Mouse (Mus musculus): ENCODE data around the gene Prss22. TPM values are rescaled to one million over a fixed set of nuclear protein-coding genes. Genes with fewer than 3 reads are reported as not detected.

The Prss22 gene
- polyA plus RNA-seq (2015; fragmentation: Nextera tagmentation; extraction: Ambion mirVana) = not detected in 2 replicates

DNA sequence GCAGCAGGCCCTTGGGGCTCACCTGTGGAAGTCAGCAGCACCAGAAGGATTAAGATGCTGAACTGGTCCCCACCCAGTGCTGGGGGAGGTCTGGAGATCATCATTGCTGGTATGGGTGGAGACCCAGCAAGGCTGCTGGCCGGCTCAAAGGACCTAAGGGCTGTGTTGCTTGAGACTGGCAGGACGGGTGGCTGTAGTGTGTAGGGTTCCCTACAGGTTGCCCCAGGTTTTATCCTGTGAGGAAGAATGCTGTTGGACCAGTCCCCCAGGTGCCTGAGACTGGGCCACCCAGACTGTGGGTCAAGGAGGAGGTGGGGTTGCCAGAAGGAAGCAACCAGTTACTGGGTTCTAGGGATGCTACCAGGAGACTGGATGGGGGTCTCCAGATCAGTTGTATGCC is at the start of gene Prss22:
Prss22 (minus strand) TSS at position 200 of the 400 bp plus-strand sequence.
- no peaks in the 10 kb centered on the region for H3K36me3 ChIP-seq
- H3K9ac ChIP-seq = no peak within 1 kb of the TSS
- H3K4me2 ChIP-seq = no peak within 1 kb of the TSS
- H3K27me3 ChIP-seq = 0 out of 2 replicates have a peak, but pooled peaks cover 4% of the 10 kb centered on the region
- ATAC-seq (ENCODE audit: low read depth) = no peak
- H3K4me3 ChIP-seq (replicated peaks) = no peak within 1 kb of the TSS
- DNase-seq = no peak
- H3K27ac ChIP-seq = no peak within 1 kb of the TSS
- WGBS (ENCODE audit: insufficient replicate concordance) = 52% methylated on average over 2 of the region's 2 CpGs
- H3K9me3 ChIP-seq (replicated peaks) = no peaks in the 10 kb centered on the region
- H3K4me1 ChIP-seq (replicated peaks) = peaks cover 7% of the 10 kb centered on the region

DNA sequence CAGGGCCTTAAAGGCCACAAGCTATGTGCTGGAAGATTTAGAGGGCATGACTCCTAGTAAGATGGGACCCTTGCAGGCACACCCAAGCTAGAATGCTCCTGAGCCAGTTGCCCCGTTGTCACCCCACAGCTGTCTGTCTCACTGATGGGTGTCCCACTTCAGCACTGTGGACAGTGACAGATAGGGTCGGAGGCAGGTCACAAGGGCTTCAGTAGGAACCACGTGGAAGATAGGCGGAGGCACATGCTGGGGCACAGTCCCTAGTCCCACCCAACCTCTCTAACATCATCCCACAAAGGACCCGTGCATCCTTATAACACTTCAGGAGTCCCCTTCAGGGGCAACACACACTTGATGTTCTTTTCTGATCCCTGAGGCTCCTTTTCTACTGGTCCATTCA is 48.1 kb upstream of the Prss22 start:
- Histone ChIP-seq H3K9ac (no peak overlapping the region), H3K27me3 (no peaks in the 10 kb centered on the region), H3K9me3 (replicated peaks) (no peaks in the 10 kb centered on the region), H3K4me3 (replicated peaks) (no peak overlapping the region), H3K36me3 (peaks cover 37% of the 10 kb centered on the region), H3K4me1 (replicated peaks) (no peaks in the 10 kb centered on the region), H3K4me2 (no peak overlapping the region), H3K27ac (no peak overlapping the region)
- ATAC-seq (ENCODE audit: low read depth) (no peak), DNase-seq (no peak)
- 29% methylated on average over 5 of the region's 5 CpGs for WGBS (ENCODE audit: insufficient replicate concordance)

DNA sequence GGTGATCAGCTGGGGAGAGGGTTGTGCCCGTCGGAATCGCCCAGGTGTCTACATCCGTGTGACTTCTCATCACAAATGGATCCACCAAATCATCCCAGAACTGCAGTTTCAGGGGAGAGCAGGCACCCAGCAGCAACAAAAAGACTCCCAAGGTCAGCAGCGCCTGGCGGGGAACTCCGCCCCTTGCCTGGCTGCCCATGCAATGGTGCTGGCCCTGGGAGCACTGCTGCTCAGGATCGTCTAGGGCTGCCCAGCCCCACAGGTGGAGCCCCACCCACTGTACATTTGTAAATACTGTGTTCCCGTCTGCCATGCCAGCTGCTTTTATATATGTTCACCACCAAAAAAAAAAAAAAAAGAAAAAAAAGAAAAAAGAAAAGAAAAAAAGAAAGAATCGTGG is 47.7 kb upstream of the Prss22 start:
- Histone ChIP-seq H3K4me3 (replicated peaks) (no peak overlapping the region), H3K9ac (no peak overlapping the region), H3K4me2 (no peak overlapping the region), H3K27ac (no peak overlapping the region), H3K27me3 (no peaks in the 10 kb centered on the region), H3K9me3 (replicated peaks) (no peaks in the 10 kb centered on the region), H3K36me3 (peaks cover 33% of the 10 kb centered on the region), H3K4me1 (replicated peaks) (no peaks in the 10 kb centered on the region)
- no peak for ATAC-seq (ENCODE audit: low read depth)
- no peak for DNase-seq
- 55% methylated on average over 10 of the region's 10 CpGs for WGBS (ENCODE audit: insufficient replicate concordance)

DNA sequence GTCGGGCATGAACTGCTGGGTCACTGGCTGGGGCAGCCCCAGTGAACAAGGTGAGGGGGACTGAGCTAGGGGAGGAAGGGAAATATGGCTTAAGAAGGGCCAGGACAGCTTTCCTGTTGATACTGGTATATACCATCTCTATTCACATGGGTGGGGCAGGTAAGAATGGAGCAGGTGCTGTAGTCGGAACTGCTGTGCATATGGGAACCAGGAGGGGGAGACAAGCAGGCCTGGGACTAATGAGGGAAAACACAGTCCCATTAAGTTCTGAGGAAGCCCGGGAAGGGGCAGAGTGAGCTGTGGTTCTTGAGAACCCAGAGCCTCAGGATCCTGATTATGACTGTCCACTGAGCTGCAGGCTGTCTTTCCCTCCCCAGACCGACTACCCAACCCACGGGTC is 46.6 kb upstream of the Prss22 start:
- Histone ChIP-seq H3K9ac (no peak overlapping the region), H3K36me3 (peaks cover 23% of the 10 kb centered on the region), H3K4me3 (replicated peaks) (no peak overlapping the region), H3K27ac (no peak overlapping the region), H3K4me1 (replicated peaks) (no peaks in the 10 kb centered on the region), H3K27me3 (no peaks in the 10 kb centered on the region), H3K9me3 (replicated peaks) (no peaks in the 10 kb centered on the region), H3K4me2 (no peak overlapping the region)
- WGBS (ENCODE audit: insufficient replicate concordance) = 56% methylated on average over 5 of the region's 5 CpGs
- no peak for DNase-seq
- ATAC-seq (ENCODE audit: low read depth) = no peak

DNA sequence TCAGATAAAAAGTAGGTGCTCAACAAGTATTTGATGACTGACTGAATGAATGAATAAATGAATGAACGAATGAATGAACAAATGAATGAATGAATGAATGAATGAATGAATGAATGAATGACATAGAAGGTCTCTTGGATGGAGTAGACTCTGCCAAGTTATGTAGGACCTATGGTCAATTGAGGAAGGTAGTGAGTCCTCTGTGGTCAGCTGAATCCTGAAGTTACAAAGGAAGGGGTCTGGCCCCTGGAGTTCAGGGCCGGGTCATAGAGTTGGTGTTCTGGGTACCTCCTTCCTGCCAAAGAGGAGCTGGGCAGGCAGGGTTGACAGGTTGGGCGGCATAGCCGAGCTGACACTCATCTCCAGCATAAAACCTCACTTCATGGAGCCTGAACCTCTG is 39.9 kb upstream of the Prss22 start, which contains the start of gene Prss27:
Prss27 (plus strand) TSS at position 301 of the 400 bp plus-strand sequence.
- H3K4me2 ChIP-seq = no peak within 1 kb of the TSS

DNA sequence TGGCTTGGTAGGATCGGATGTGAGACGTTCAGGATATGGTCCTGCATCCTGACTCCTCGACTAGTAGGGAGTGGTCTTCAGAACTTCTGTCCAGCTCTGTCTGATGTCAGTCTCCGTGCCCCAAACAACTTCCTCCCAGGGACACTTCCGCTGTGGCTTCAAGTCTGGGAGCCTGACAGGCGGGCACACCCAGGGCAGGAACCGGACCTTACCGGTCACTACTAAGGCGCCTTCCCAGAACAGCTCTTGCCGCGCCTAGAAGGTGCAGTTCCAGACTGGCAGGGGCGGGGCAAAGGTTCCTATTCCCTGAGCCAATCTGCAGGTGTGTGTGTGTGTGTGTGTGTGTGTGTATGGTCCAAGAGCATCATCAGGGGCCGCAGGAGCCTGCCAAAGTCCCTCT is 39.5 kb upstream of the Prss22 start:
- H3K27ac ChIP-seq = no peak overlapping the region
- no peaks in the 10 kb centered on the region for H3K36me3 ChIP-seq
- no peak overlapping the region for H3K4me3 ChIP-seq (replicated peaks)
- no peak for DNase-seq
- no peaks in the 10 kb centered on the region for H3K4me1 ChIP-seq (replicated peaks)
- no peaks in the 10 kb centered on the region for H3K27me3 ChIP-seq
- no peaks in the 10 kb centered on the region for H3K9me3 ChIP-seq (replicated peaks)
- no peak for ATAC-seq (ENCODE audit: low read depth)
- no peak overlapping the region for H3K9ac ChIP-seq
- 31% methylated on average over 13 of the region's 13 CpGs for WGBS (ENCODE audit: insufficient replicate concordance)
- H3K4me2 ChIP-seq = no peak overlapping the region

More for the DNA sequence above, 39.9 kb upstream of the Prss22 start, which contains the start of gene Prss27:
- Histone ChIP-seq H3K9ac (no peak within 1 kb of the TSS), H3K9me3 (replicated peaks) (no peaks in the 10 kb centered on the region), H3K27ac (no peak within 1 kb of the TSS), H3K4me1 (replicated peaks) (no peaks in the 10 kb centered on the region), H3K36me3 (no peaks in the 10 kb centered on the region), H3K27me3 (no peaks in the 10 kb centered on the region), H3K4me3 (replicated peaks) (no peak within 1 kb of the TSS)
- WGBS (ENCODE audit: insufficient replicate concordance) = 30% methylated on average over 4 of the region's 4 CpGs
- DNase-seq (no peak), ATAC-seq (ENCODE audit: low read depth) (no peak)

DNA sequence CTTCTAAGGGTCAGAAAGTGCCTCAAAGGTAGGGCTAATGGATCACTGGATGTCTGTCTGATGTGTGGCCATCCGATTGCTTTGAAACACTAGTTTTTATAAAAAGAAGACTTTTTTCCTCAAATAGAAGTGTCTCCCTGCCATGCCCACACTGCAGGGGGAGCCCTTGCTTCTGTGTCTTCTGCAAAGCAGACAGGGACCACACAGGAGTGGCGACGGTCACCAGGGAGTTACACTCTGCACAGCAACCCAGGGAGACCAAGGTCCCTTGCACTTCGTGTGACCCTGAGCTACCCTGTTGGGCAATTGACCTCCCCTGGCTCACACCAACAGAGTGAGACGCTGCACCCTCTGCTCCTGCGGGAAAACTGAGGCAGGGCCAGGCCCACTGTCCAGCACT is 39.1 kb upstream of the Prss22 start:
- H3K4me2 ChIP-seq = no peak overlapping the region
- no peaks in the 10 kb centered on the region for H3K4me1 ChIP-seq (replicated peaks)
- ATAC-seq (ENCODE audit: low read depth) (no peak), DNase-seq (no peak)
- no peak overlapping the region for H3K4me3 ChIP-seq (replicated peaks)
- H3K36me3 ChIP-seq = no peaks in the 10 kb centered on the region
- H3K27me3 ChIP-seq = no peaks in the 10 kb centered on the region
- no peaks in the 10 kb centered on the region for H3K9me3 ChIP-seq (replicated peaks)
- WGBS (ENCODE audit: insufficient replicate concordance) = 35% methylated on average over 6 of the region's 6 CpGs
- H3K9ac ChIP-seq = no peak overlapping the region
- H3K27ac ChIP-seq = no peak overlapping the region

DNA sequence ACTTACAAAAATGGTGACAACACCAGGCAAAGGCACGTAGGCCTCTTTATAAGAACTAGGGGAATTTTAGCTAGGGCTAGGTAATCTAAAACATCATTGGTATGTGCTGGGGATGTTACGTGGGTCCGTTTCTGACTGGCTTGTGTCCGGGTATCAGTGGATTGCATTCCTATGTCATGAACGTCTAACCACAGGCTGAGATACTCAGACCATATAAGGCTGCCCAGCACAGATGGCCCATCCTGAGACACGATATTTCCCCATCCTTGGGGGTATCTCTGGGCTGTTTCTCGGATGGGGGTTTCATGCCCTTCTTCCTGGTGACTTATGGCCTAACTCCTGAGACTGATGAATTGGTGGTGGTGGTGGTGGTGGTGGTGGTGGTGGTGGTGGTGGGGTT is 37.2 kb upstream of the Prss22 start:
- Histone ChIP-seq H3K27me3 (no peaks in the 10 kb centered on the region), H3K9ac (no peak overlapping the region), H3K36me3 (no peaks in the 10 kb centered on the region), H3K27ac (no peak overlapping the region), H3K4me2 (no peak overlapping the region), H3K9me3 (replicated peaks) (no peaks in the 10 kb centered on the region), H3K4me3 (replicated peaks) (no peak overlapping the region), H3K4me1 (replicated peaks) (no peaks in the 10 kb centered on the region)
- 55% methylated on average over 7 of the region's 7 CpGs for WGBS (ENCODE audit: insufficient replicate concordance)
- DNase-seq = no peak
- no peak for ATAC-seq (ENCODE audit: low read depth)

DNA sequence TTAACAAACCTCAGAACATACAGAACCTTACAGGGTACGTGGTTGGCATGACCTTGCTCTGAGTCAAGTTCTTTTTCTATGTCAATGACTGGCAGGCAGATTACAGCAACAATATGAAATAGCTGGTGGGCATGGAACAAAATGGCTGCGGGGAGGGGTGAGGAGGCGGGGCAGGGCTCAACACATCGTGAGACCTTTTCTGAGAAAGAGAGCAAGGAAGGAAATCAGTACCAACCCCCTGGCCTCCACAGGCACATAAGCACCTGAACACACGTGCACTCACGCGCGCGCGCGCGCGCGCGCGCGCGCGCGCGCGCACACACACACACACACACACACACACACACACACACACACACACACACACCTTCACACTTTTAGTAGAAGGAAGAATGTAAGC is 32.7 kb upstream of the Prss22 start:
- no peak overlapping the region for H3K4me2 ChIP-seq
- no peak overlapping the region for H3K27ac ChIP-seq
- no peaks in the 10 kb centered on the region for H3K27me3 ChIP-seq
- ATAC-seq (ENCODE audit: low read depth) (no peak), DNase-seq (no peak)
- H3K4me1 ChIP-seq (replicated peaks) = no peaks in the 10 kb centered on the region
- no peaks in the 10 kb centered on the region for H3K9me3 ChIP-seq (replicated peaks)
- no peak overlapping the region for H3K9ac ChIP-seq
- H3K36me3 ChIP-seq = no peaks in the 10 kb centered on the region
- H3K4me3 ChIP-seq (replicated peaks) = no peak overlapping the region
- WGBS (ENCODE audit: insufficient replicate concordance) = 66% methylated on average over 14 of the region's 22 CpGs

DNA sequence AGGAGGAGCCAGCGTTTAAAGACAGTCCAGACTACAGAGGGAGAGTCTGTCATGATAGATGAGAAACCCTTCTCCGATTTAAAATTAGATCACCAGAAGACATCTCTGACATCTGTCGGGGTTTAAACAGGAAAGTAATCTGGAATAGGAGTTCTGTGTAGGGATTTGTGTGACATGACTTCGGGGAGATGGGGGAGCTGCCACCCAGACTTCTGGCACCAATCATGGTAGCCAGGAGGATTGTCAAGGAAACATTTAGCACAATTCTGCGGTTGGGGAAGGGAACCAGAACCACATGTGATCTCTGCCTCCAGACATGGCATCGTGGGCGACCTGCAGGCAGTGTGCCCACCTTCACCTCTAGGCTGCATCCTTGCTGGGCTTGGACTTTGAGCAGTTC is 31.6 kb upstream of the Prss22 start:
- no peaks in the 10 kb centered on the region for H3K9me3 ChIP-seq (replicated peaks)
- no peaks in the 10 kb centered on the region for H3K36me3 ChIP-seq
- H3K9ac ChIP-seq = no peak overlapping the region
- H3K4me2 ChIP-seq = no peak overlapping the region
- no peak for ATAC-seq (ENCODE audit: low read depth)
- DNase-seq = no peak
- WGBS (ENCODE audit: insufficient replicate concordance) = 63% methylated on average over 7 of the region's 7 CpGs
- H3K4me1 ChIP-seq (replicated peaks) = no peaks in the 10 kb centered on the region
- no peak overlapping the region for H3K27ac ChIP-seq
- no peaks in the 10 kb centered on the region for H3K27me3 ChIP-seq
- H3K4me3 ChIP-seq (replicated peaks) = no peak overlapping the region

DNA sequence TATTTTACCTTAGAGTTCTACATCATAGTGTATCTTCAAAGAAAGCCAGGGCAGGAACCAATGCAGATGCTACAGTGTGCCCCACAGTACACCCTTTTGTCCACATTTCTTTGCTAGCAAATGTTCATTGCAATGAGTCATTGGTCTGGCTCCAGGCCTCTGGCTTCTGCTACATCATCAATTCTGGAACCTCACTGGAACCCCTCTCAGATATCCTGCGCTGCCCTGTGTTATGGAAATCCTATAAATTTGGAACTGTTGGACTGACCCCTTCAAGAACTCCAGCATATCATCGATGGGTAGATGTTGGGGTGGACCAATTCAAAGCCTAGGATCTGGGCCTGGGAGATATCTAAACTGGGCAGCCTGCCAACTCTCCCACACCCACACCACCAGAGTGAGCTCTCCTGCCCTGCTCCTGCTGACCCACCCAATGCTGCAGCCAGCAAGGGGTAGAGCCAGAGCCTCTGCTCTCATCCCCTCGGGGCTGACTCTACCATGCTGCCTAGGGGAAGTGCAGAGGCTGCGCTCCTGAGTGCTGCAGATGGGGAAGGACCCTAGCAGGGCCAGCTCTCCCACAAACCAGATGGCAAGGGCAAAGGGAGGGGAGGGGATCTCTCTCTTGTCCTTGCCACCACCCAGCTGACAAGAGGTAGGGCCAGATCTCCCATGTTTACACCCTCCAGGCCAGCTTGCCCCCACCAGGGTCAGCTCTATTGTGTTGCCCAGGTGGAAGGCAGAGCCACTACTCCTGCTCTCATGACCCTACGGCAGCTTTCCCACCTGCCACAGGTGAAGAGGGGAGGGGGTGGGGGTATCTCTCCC is 23.7 kb upstream of the Prss22 start:
- Histone ChIP-seq H3K27me3 (no peaks in the 10 kb centered on the region), H3K9ac (no peak overlapping the region), H3K4me1 (replicated peaks) (no peaks in the 10 kb centered on the region), H3K27ac (no peak overlapping the region), H3K4me2 (no peak overlapping the region), H3K9me3 (replicated peaks) (no peaks in the 10 kb centered on the region), H3K36me3 (no peaks in the 10 kb centered on the region), H3K4me3 (replicated peaks) (no peak overlapping the region)
- 50% methylated on average over 5 of the region's 5 CpGs for WGBS (ENCODE audit: insufficient replicate concordance)
- no peak for DNase-seq
- no peak for ATAC-seq (ENCODE audit: low read depth)

DNA sequence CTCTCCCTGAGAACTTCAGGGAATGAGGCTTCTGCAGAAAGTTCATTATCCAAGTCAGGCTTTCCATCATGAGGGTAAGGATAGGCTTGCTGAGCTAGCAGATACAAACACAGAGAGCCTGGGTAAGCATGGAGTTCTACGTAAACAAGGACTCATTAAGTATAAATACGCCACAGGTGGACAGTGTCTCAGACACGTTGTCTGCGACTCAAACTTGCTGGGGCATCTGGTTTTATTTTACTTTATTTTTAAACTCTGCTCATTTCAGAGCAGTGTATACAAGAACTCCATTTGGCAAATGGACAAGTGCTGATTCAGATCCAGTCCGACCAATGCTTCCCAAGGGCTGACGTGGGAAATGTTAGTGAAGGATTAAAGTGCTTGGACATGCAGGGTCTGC is 22.8 kb upstream of the Prss22 start:
- no peak overlapping the region for H3K4me2 ChIP-seq
- H3K4me3 ChIP-seq (replicated peaks) = no peak overlapping the region
- no peak overlapping the region for H3K9ac ChIP-seq
- ATAC-seq (ENCODE audit: low read depth) = no peak
- H3K27me3 ChIP-seq = no peaks in the 10 kb centered on the region
- no peaks in the 10 kb centered on the region for H3K4me1 ChIP-seq (replicated peaks)
- no peak overlapping the region for H3K27ac ChIP-seq
- DNase-seq = no peak
- H3K9me3 ChIP-seq (replicated peaks) = no peaks in the 10 kb centered on the region
- H3K36me3 ChIP-seq = no peaks in the 10 kb centered on the region
- 67% methylated on average over 6 of the region's 6 CpGs for WGBS (ENCODE audit: insufficient replicate concordance)
